Mouse (Mus musculus) G1E (cell line): ENCODE measurements around the gene Aprt.

Experiments
- CTCF ChIP-seq: IDR thresholded peaks from 2 replicates; pipeline ENCODE4 v1.5.1; 2012; ENCODE audit warnings: low read depth, low read length, inconsistent platforms, mixed read lengths
- GATA1 ChIP-seq: IDR thresholded peaks from 2 replicates; pipeline ENCODE4 v1.6.1; 2012; ENCODE audit warnings: borderline replicate concordance, low read length, inconsistent platforms, mixed read lengths
- GATA2 ChIP-seq: IDR thresholded peaks from 2 replicates; pipeline ENCODE4 v1.6.1; 2012; ENCODE audit warnings: low read depth, low read length, inconsistent platforms, borderline replicate concordance
- POLR2AphosphoS5 ChIP-seq: IDR thresholded peaks from 2 replicates; pipeline ENCODE4 v1.6.1; 2012; ENCODE audit warnings: low read depth, low read length, inconsistent platforms; ENCODE audit not compliant: insufficient replicate concordance
- TAL1 ChIP-seq: conservative IDR thresholded peaks from 2 replicates; pipeline ENCODE4 v1.6.1; 2012; ENCODE audit warnings: low read depth, low read length, inconsistent platforms, mixed read lengths

DNA sequence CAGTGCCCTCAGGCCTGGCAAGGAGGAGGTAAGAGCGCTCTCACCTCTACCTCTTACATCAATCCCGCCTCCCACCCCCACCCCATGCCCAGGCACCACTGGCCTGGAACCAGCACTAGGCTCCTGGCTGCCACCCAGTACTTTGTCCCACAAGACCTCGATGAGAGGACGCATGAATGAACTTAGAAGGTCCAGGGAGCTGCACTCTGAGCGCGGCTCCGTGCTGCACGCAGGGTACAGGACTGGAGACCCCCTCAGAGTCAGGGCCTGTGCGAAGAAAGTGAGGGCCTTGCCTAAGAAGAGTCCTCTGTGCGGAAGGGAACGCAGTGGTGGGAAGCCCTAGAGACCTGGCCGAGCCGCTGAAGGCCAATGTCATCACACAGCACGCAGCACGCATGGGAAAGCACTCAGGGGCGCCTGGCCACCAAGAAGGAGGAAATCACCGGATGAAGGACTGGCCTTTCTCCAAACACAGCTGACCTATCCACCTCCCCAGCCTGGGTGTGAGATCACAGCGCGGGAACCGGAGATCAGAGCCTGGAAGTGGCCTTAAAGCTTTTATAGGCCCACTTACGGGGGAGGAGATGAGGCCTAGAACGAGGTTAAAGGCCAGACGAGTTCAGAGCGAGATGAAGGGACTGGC lies 29.8 kb downstream of the Aprt start:
- no peak for TF ChIP-seq CTCF
- no peak for TF ChIP-seq GATA1
- no peak for TF ChIP-seq TAL1
- no peak for TF ChIP-seq POLR2AphosphoS5
- no peak for TF ChIP-seq GATA2
